Mouse (Mus musculus): ENCODE measurements at regions not wholly inside any gene's neighbourhood (a gene's known extent, or its start where the extent isn't known, plus 50 kb on each side); places are given as distances from the start of the nearest gene placed in this dataset.

DNA sequence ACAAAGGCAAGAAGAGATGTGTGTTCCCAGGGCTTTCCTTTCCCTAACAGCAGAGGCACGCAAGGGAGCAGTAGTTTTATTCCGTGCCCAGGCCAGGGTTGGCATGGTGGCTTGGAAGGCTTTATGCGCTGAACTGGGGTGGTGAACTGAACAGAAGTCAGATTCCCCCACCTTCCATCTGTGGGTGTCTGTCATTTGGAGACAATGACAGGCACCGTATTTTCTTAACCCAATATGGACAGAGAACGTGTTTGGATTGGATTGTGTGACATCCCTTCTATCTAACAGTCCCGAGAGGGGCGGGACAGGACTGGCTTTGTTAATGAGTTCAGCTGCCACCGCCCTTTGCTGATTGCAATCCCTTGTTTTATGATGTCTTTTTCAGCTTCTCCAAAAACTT lies 165.8 kb upstream of the Cep162 start:
- no peaks in the 10 kb centered on the region for H3K9me3 ChIP-seq (ENCODE audit: control insufficient read depth, low read length)
- 0 out of 2 replicates have a peak, but pooled peaks cover 2% of the 10 kb centered on the region for H3K4me1 ChIP-seq (replicated peaks; ENCODE audit: control insufficient read depth, insufficient read depth, low read length)
- H3K4me2 ChIP-seq (ENCODE audit: low read length): no peak overlapping the region
- no peak overlapping the region for H3K4me3 ChIP-seq (replicated peaks; ENCODE audit: low read length)
- H3K36me3 ChIP-seq (ENCODE audit: control insufficient read depth, insufficient read depth): no peaks in the 10 kb centered on the region
- WGBS: 54% methylated on average over 8 of the region's 8 CpGs
- H3K27me3 ChIP-seq (replicated peaks; ENCODE audit: control insufficient read depth, insufficient read depth, low read length): no peaks in the 10 kb centered on the region
- H3K9ac ChIP-seq (replicated peaks; ENCODE audit: low read depth, low read length): no peak overlapping the region
- H3K27ac ChIP-seq (ENCODE audit: low read length): no peak overlapping the region
- ATAC-seq: no peak

DNA sequence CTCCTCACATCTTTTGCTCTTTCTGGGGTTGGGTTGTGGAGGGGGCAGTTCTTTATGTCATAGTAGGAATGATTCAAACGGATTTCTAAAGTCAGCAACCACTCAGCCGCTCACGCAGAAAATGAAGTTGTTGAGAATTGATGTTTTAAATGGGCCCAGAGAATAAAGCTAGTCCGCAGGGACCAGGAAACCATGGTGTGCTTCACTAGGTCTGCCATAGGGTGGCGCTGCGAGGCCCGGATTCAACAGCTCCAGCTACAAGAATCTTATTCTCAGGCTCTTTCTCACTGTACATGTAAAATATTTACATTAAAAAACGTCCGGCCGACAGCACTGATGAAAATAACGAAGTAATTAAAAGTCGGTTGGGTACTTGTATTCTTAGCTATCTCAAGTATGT lies 164.0 kb upstream of the Cep162 start:
- 7% methylated on average over 12 of the region's 12 CpGs for WGBS
- no peak overlapping the region; the same call in 1 of the 2 replicates for H3K27ac ChIP-seq (ENCODE audit: low read length)
- H3K4me2 ChIP-seq (ENCODE audit: low read length): peak overlapping the region; percentile 16; the same call in 1 of the 2 replicates

DNA sequence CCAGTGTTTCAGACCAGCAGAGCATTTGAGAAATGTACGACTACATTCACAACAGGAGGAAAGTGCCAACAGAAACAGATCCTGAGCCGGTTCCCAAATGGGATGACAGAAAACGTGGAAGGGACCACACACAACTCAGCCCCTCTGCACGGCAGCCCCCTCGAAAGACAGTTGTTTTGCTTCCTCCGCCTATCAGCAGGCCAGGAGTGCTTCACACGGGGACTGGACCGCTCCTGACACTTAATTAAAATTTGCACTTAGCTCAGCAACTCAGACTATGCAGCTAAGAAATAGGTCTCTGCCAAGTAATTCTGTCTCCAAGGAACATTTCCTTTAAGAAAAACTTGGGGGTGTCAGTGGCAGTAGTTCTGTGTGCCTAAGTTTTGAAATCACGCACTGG lies 157.6 kb upstream of the Cep162 start:
- Histone ChIP-seq H3K27me3 (replicated peaks; ENCODE audit: control insufficient read depth, insufficient read depth, low read length) (no peaks in the 10 kb centered on the region), H3K9ac (replicated peaks; ENCODE audit: low read depth, low read length) (no peak overlapping the region), H3K9me3 (ENCODE audit: control insufficient read depth, low read length) (no peaks in the 10 kb centered on the region), H3K4me3 (replicated peaks; ENCODE audit: low read length) (no peak overlapping the region), H3K4me2 (ENCODE audit: low read length) (no peak overlapping the region), H3K36me3 (ENCODE audit: control insufficient read depth, insufficient read depth) (no peaks in the 10 kb centered on the region), H3K27ac (ENCODE audit: low read length) (no peak overlapping the region), H3K4me1 (replicated peaks; ENCODE audit: control insufficient read depth, insufficient read depth, low read length) (no peaks in the 10 kb centered on the region; the same call in 1 of the 2 replicates)
- ATAC-seq: no peak
- 33% methylated on average over 9 of the region's 9 CpGs for WGBS

More for the DNA sequence above, 164.0 kb upstream of the Cep162 start:
- Histone ChIP-seq H3K9ac (replicated peaks; ENCODE audit: low read depth, low read length) (no peak overlapping the region), H3K4me1 (replicated peaks; ENCODE audit: control insufficient read depth, insufficient read depth, low read length) (0 out of 2 replicates have a peak, but pooled peaks cover 2% of the 10 kb centered on the region), H3K9me3 (ENCODE audit: control insufficient read depth, low read length) (no peaks in the 10 kb centered on the region), H3K27me3 (replicated peaks; ENCODE audit: control insufficient read depth, insufficient read depth, low read length) (no peaks in the 10 kb centered on the region), H3K36me3 (ENCODE audit: control insufficient read depth, insufficient read depth) (no peaks in the 10 kb centered on the region), H3K4me3 (replicated peaks; ENCODE audit: low read length) (no peak overlapping the region)
- peak; percentile 82 for ATAC-seq

DNA sequence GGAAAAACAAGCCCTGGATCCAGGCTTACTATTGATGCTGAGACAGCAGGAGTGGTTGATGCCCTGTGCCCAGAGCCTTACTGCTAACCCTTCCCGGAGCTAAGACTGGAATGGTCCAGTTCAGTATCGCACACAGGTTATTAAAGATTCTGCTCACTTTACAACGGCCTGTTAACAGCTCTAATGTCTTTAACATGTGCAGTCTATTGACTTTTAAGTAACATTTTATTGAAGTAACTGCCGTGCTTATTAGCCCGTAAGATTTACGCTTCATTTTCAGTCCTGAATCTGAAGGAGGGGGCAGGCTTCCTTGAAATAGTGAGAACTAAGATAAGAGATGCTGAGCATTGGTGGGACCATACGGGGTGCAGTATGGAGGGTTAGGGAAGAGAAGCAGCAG lies 155.7 kb upstream of the Cep162 start:
- Histone ChIP-seq H3K9me3 (ENCODE audit: control insufficient read depth, low read length) (no peaks in the 10 kb centered on the region), H3K27ac (ENCODE audit: low read length) (no peak overlapping the region), H3K27me3 (replicated peaks; ENCODE audit: control insufficient read depth, insufficient read depth, low read length) (no peaks in the 10 kb centered on the region), H3K4me1 (replicated peaks; ENCODE audit: control insufficient read depth, insufficient read depth, low read length) (no peaks in the 10 kb centered on the region; the same call in 1 of the 2 replicates), H3K9ac (replicated peaks; ENCODE audit: low read depth, low read length) (no peak overlapping the region), H3K4me3 (replicated peaks; ENCODE audit: low read length) (no peak overlapping the region), H3K4me2 (ENCODE audit: low read length) (no peak overlapping the region), H3K36me3 (ENCODE audit: control insufficient read depth, insufficient read depth) (no peaks in the 10 kb centered on the region)
- 89% methylated on average over 7 of the region's 7 CpGs for WGBS
- no peak for ATAC-seq

DNA sequence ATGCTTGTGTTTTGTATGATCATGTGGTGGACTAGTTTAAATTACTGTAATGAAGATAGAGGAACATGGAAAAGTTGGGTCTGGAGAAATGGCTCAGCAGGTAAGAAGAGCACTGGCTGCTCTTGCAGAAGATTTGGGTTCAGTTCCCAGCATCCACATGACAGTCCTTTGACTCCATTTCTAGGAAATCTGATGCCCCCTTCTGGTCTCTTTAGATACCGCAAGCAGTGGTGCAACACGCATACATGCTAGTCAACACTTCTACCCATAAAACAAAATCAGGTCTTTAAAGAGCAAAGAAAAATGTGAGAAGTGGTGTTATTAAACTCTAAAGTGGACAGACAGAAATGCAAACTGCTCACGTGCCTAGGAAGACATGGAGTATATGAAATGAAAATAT lies 154.4 kb upstream of the Cep162 start:
- no peak overlapping the region for H3K27ac ChIP-seq (ENCODE audit: low read length)
- H3K27me3 ChIP-seq (replicated peaks; ENCODE audit: control insufficient read depth, insufficient read depth, low read length): no peaks in the 10 kb centered on the region
- no peak overlapping the region for H3K4me3 ChIP-seq (replicated peaks; ENCODE audit: low read length)
- no peak for ATAC-seq
- no peak overlapping the region for H3K4me2 ChIP-seq (ENCODE audit: low read length)
- H3K4me1 ChIP-seq (replicated peaks; ENCODE audit: control insufficient read depth, insufficient read depth, low read length): no peaks in the 10 kb centered on the region; the same call in 1 of the 2 replicates
- no peaks in the 10 kb centered on the region for H3K9me3 ChIP-seq (ENCODE audit: control insufficient read depth, low read length)
- no peak overlapping the region for H3K9ac ChIP-seq (replicated peaks; ENCODE audit: low read depth, low read length)
- H3K36me3 ChIP-seq (ENCODE audit: control insufficient read depth, insufficient read depth): no peaks in the 10 kb centered on the region
- 91% methylated on average over 3 of the region's 3 CpGs for WGBS

DNA sequence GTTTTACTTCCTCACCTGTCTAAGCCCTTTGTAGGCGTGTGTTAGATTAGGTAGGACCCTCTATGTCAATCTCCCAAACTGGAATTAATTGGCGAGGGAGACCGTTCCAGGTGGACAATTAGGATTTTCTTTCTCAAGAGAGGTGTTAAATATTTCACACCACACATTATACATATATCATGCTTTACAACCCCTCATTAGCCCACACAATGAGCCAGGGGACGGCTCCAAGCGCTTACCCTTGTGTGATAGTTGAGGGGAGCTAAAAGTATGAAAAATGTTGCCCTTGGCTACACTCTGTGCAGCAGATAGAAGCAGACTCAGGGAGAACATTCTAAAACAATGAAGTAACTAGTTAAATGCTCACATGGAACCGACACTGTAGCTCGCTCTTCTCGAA lies 153.5 kb upstream of the Cep162 start:
- no peak overlapping the region for H3K27ac ChIP-seq (ENCODE audit: low read length)
- no peaks in the 10 kb centered on the region for H3K27me3 ChIP-seq (replicated peaks; ENCODE audit: control insufficient read depth, insufficient read depth, low read length)
- WGBS: 81% methylated on average over 8 of the region's 8 CpGs
- no peak overlapping the region for H3K4me2 ChIP-seq (ENCODE audit: low read length)
- no peaks in the 10 kb centered on the region; the same call in 1 of the 2 replicates for H3K4me1 ChIP-seq (replicated peaks; ENCODE audit: control insufficient read depth, insufficient read depth, low read length)
- no peaks in the 10 kb centered on the region for H3K9me3 ChIP-seq (ENCODE audit: control insufficient read depth, low read length)
- no peak overlapping the region for H3K9ac ChIP-seq (replicated peaks; ENCODE audit: low read depth, low read length)
- no peaks in the 10 kb centered on the region for H3K36me3 ChIP-seq (ENCODE audit: control insufficient read depth, insufficient read depth)
- no peak for ATAC-seq
- no peak overlapping the region for H3K4me3 ChIP-seq (replicated peaks; ENCODE audit: low read length)

GRCm38 (mm10) chr9:87406476-87406875 lies 151.1 kb upstream of the Cep162 start:
- H3K4me1 ChIP-seq (replicated peaks; ENCODE audit: control insufficient read depth, insufficient read depth, low read length): no peaks in the 10 kb centered on the region
- no peak overlapping the region for H3K9ac ChIP-seq (replicated peaks; ENCODE audit: low read depth, low read length)
- 79% methylated on average over 12 of the region's 12 CpGs for WGBS
- no peaks in the 10 kb centered on the region for H3K27me3 ChIP-seq (replicated peaks; ENCODE audit: control insufficient read depth, insufficient read depth, low read length)
- H3K9me3 ChIP-seq (ENCODE audit: control insufficient read depth, low read length): no peaks in the 10 kb centered on the region
- no peak overlapping the region for H3K4me2 ChIP-seq (ENCODE audit: low read length)
- ATAC-seq: no peak
- H3K27ac ChIP-seq (ENCODE audit: low read length): no peak overlapping the region
- H3K36me3 ChIP-seq (ENCODE audit: control insufficient read depth, insufficient read depth): no peaks in the 10 kb centered on the region
- no peak overlapping the region for H3K4me3 ChIP-seq (replicated peaks; ENCODE audit: low read length)

GRCm38 (mm10) chr9:87405115-87405720 lies 149.9 kb upstream of the Cep162 start:
- Histone ChIP-seq H3K4me1 (replicated peaks; ENCODE audit: control insufficient read depth, insufficient read depth, low read length) (no peaks in the 10 kb centered on the region), H3K4me2 (ENCODE audit: low read length) (no peak overlapping the region), H3K9me3 (ENCODE audit: control insufficient read depth, low read length) (no peaks in the 10 kb centered on the region), H3K36me3 (ENCODE audit: control insufficient read depth, insufficient read depth) (no peaks in the 10 kb centered on the region), H3K9ac (replicated peaks; ENCODE audit: low read depth, low read length) (no peak overlapping the region), H3K27me3 (replicated peaks; ENCODE audit: control insufficient read depth, insufficient read depth, low read length) (no peaks in the 10 kb centered on the region), H3K27ac (ENCODE audit: low read length) (no peak overlapping the region), H3K4me3 (replicated peaks; ENCODE audit: low read length) (no peak overlapping the region)
- ATAC-seq: no peak
- 95% methylated on average over 7 of the region's 7 CpGs for WGBS

DNA sequence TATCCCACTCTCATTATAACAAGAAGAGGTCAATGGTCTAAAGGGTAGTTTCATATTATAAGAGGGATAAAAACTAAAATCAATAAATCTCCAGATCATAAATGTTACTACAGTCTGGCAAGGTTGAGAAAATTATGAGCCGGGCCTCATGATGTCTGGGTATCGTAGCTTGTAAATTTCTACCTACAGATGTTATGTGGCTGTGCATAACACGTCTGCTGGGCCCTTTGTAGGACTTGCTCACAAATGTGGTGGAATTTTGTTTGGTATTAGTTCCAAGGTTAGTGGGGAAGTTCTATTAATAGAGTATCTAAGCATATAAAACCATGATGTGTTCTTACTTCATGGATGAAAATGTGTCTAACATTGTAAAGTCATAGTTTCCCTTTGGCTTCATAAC lies 146.7 kb upstream of the Cep162 start:
- H3K27me3 ChIP-seq (replicated peaks; ENCODE audit: control insufficient read depth, insufficient read depth, low read length): no peaks in the 10 kb centered on the region
- H3K9me3 ChIP-seq (ENCODE audit: control insufficient read depth, low read length): no peaks in the 10 kb centered on the region
- no peak overlapping the region for H3K4me3 ChIP-seq (replicated peaks; ENCODE audit: low read length)
- H3K36me3 ChIP-seq (ENCODE audit: control insufficient read depth, insufficient read depth): no peaks in the 10 kb centered on the region
- no peak for ATAC-seq
- no peak overlapping the region for H3K4me2 ChIP-seq (ENCODE audit: low read length)
- WGBS: 87% methylated on average over 3 of the region's 3 CpGs
- no peak overlapping the region for H3K27ac ChIP-seq (ENCODE audit: low read length)
- H3K9ac ChIP-seq (replicated peaks; ENCODE audit: low read depth, low read length): no peak overlapping the region
- no peaks in the 10 kb centered on the region for H3K4me1 ChIP-seq (replicated peaks; ENCODE audit: control insufficient read depth, insufficient read depth, low read length)

- Histone ChIP-seq H3K9me3 (ENCODE audit: control insufficient read depth, low read length) (no peaks in the 10 kb centered on the region), H3K4me2 (ENCODE audit: low read length) (no peak overlapping the region), H3K27ac (ENCODE audit: low read length) (no peak overlapping the region), H3K4me3 (replicated peaks; ENCODE audit: low read length) (no peak overlapping the region), H3K36me3 (ENCODE audit: control insufficient read depth, insufficient read depth) (no peaks in the 10 kb centered on the region), H3K9ac (replicated peaks; ENCODE audit: low read depth, low read length) (no peak overlapping the region), H3K4me1 (replicated peaks; ENCODE audit: control insufficient read depth, insufficient read depth, low read length) (no peaks in the 10 kb centered on the region), H3K27me3 (replicated peaks; ENCODE audit: control insufficient read depth, insufficient read depth, low read length) (no peaks in the 10 kb centered on the region)
- WGBS: 75% methylated on average over 5 of the region's 5 CpGs
- no peak for ATAC-seq
Measured at GRCm38 (mm10) chr9:87387516-87387915, 132.2 kb upstream of the Cep162 start.

All from forebrain, embryonic 16.5 days (tissue).